Mouse (Mus musculus) bone marrow macrophage, adult 2 months (primary cell): ENCODE data around the gene Pphln1. TPM values are rescaled to one million over a fixed set of nuclear protein-coding genes. Genes with fewer than 3 reads are reported as not detected.

Experiments used
- H3K27ac ChIP-seq: 2 replicates; pipeline ENCODE4 v1.5.1; 2012; ENCODE audit warnings: low read depth, low read length; ENCODE audit not compliant: insufficient read depth
- H3K4me1 ChIP-seq: 2 replicates; pipeline ENCODE4 v1.6.1; 2012; ENCODE audit warnings: low read length; ENCODE audit not compliant: control insufficient read depth, insufficient read depth
- H3K4me3 ChIP-seq: 2 replicates; pipeline ENCODE4 v1.5.1; 2012; ENCODE audit warnings: mild to moderate bottlenecking, low read length, moderate library complexity; ENCODE audit not compliant: insufficient read depth
- CTCF ChIP-seq: IDR thresholded peaks from 2 replicates; pipeline ENCODE4 v1.5.1; 2012; ENCODE audit warnings: low read depth, mild to moderate bottlenecking, low read length, moderate library complexity
- POLR2A ChIP-seq: IDR thresholded peaks from 2 replicates; pipeline ENCODE4 v1.6.1; 2012; ENCODE audit warnings: mild to moderate bottlenecking, low read depth, low read length, borderline replicate concordance
- polyA plus RNA-seq: library from polyadenylated mRNA; stranded (reverse); fragments of >200 nt; gene quantifications from 2 replicates; pipeline ENCODE4 v1.2.4, GENCODE M21; 2012; ENCODE audit not compliant: missing spikeins, insufficient read depth, insufficient read length

Gene Pphln1
- polyA plus RNA-seq, 1 experiment, result 25.5 TPM

GRCm38 (mm10) chr15:93420596-93420995 lies 22.4 kb downstream of the Pphln1 start:
- H3K27ac ChIP-seq, result no peak overlapping the region
- H3K4me3 ChIP-seq, result no peak overlapping the region
- TF ChIP-seq POLR2A, result no peak
- TF ChIP-seq CTCF, result no peak

GRCm38 (mm10) chr15:93422537-93422936 lies 24.4 kb downstream of the Pphln1 start:
- Histone ChIP-seq H3K4me3 (no peak overlapping the region), H3K27ac (no peak overlapping the region), H3K4me1 (no peaks in the 10 kb centered on the region)
- no peak for TF ChIP-seq POLR2A
- no peak for TF ChIP-seq CTCF

More at GRCm38 (mm10) chr15:93420596-93420995, 22.4 kb downstream of the Pphln1 start:
- no peaks in the 10 kb centered on the region for H3K4me1 ChIP-seq

- TF ChIP-seq CTCF (no peak), POLR2A (no peak)
- no peaks in the 10 kb centered on the region for H3K4me1 ChIP-seq
- H3K4me3 ChIP-seq, result no peak overlapping the region
- H3K27ac ChIP-seq, result no peak overlapping the region
Observed at GRCm38 (mm10) chr15:93433811-93434210, 35.7 kb downstream of the Pphln1 start.

- H3K27ac ChIP-seq, result no peak overlapping the region
- TF ChIP-seq CTCF (no peak), POLR2A (no peak)
- no peak overlapping the region for H3K4me3 ChIP-seq
- H3K4me1 ChIP-seq, result no peaks in the 10 kb centered on the region
Observed at GRCm38 (mm10) chr15:93435998-93436397, 37.8 kb downstream of the Pphln1 start.

GRCm38 (mm10) chr15:93438663-93439062 lies 40.5 kb downstream of the Pphln1 start:
- Histone ChIP-seq H3K4me3 (no peak overlapping the region), H3K4me1 (no peaks in the 10 kb centered on the region), H3K27ac (no peak overlapping the region)
- TF ChIP-seq POLR2A (no peak), CTCF (peak; percentile 46; the same call in 1 of the 2 replicates)

- H3K27ac ChIP-seq, result no peak overlapping the region
- H3K4me3 ChIP-seq, result no peak overlapping the region
- H3K4me1 ChIP-seq, result no peaks in the 10 kb centered on the region
- TF ChIP-seq POLR2A (no peak), CTCF (no peak)
Observed at GRCm38 (mm10) chr15:93442271-93442670, 44.1 kb downstream of the Pphln1 start.

GRCm38 (mm10) chr15:93443676-93444075 lies 45.5 kb downstream of the Pphln1 start:
- Histone ChIP-seq H3K27ac (no peak overlapping the region), H3K4me3 (no peak overlapping the region), H3K4me1 (no peaks in the 10 kb centered on the region)
- no peak for TF ChIP-seq CTCF
- TF ChIP-seq POLR2A, result no peak

GRCm38 (mm10) chr15:93448862-93449261 lies 50.7 kb downstream of the Pphln1 start:
- no peak for TF ChIP-seq CTCF
- TF ChIP-seq POLR2A, result no peak
- Histone ChIP-seq H3K4me1 (no peaks in the 10 kb centered on the region), H3K4me3 (no peak overlapping the region), H3K27ac (no peak overlapping the region)

- TF ChIP-seq POLR2A, result no peak
- no peak for TF ChIP-seq CTCF
- H3K4me3 ChIP-seq, result no peak overlapping the region
- H3K4me1 ChIP-seq, result no peaks in the 10 kb centered on the region
- no peak overlapping the region for H3K27ac ChIP-seq
Observed at GRCm38 (mm10) chr15:93453296-93453695, 55.1 kb downstream of the Pphln1 start.

GRCm38 (mm10) chr15:93456005-93456404 lies 57.9 kb downstream of the Pphln1 start:
- Histone ChIP-seq H3K4me1 (no peaks in the 10 kb centered on the region), H3K27ac (no peak overlapping the region), H3K4me3 (no peak overlapping the region)
- TF ChIP-seq POLR2A (no peak), CTCF (no peak)

- no peak overlapping the region for H3K27ac ChIP-seq
- TF ChIP-seq CTCF, result no peak
- no peak for TF ChIP-seq POLR2A
- H3K4me3 ChIP-seq, result no peak overlapping the region
- no peaks in the 10 kb centered on the region for H3K4me1 ChIP-seq
Observed at GRCm38 (mm10) chr15:93459422-93459821, 61.3 kb downstream of the Pphln1 start.
